Mouse (Mus musculus) skeletal muscle tissue, postnatal 0 days (tissue): Measurements from ENCODE around the gene Bcl2l13. TPM values are rescaled to one million over a fixed set of nuclear protein-coding genes. Genes with fewer than 3 reads are reported as not detected.

Experiments
- microRNA-seq, 2 experiments: library from miRNA; unstranded; fragments of <30 nt; microRNA quantifications; one replicate each; pipeline ENCODE4; 2016
- polyA plus RNA-seq: library from polyadenylated mRNA; unstranded; fragments of >200 nt; fragmentation: Nextera tagmentation; extraction: Ambion mirVana; gene quantifications from 2 replicates; pipeline ENCODE4 v1.2.1, GENCODE M21; 2015

The Bcl2l13 gene
- 23.0 and 24.1 TPM in 2 replicates for polyA plus RNA-seq

GRCm38 (mm10) chr6:120835474-120836374, at the start of gene Bcl2l13:
Gene Bcl2l13 (plus strand): TSS chr6:120836212.

GRCm38 (mm10) chr6:120822307-120822928, 13.6 kb upstream of the Bcl2l13 start, which contains the start of gene Atp6v1e1:
Gene Atp6v1e1 (minus strand): TSS chr6:120822793.

GRCm38 (mm10) chr6:120916074-120916971, 80.3 kb downstream of the Bcl2l13 start, which contains the start of gene Bid:
Gene Bid (minus strand): TSS chr6:120916853.

Small RNA genes within 50 kb of the gene (microRNA-seq; reads per million reads assigned to microRNA genes)
- 0 reads per million in 2 experiments for gene Gm25193

Other genes starting within 250 kb of the Bcl2l13 start
- gene Cecr2, start 169.8 kb upstream of the Bcl2l13 start, polyA plus RNA-seq: 2.0 and 3.4 TPM in 2 replicates
- gene Slc25a18, start 62.6 kb upstream of the Bcl2l13 start, polyA plus RNA-seq: 0.51 and 0.72 TPM in 2 replicates
- gene Atp6v1e1, start 13.4 kb upstream of the Bcl2l13 start, polyA plus RNA-seq: 147 and 168 TPM in 2 replicates
- 5.4 and 7.9 TPM in 2 replicates for gene Bid, start 80.6 kb downstream of the Bcl2l13 start, polyA plus RNA-seq